Mouse (Mus musculus): ENCODE measurements around the gene Scaf11. TPM values are rescaled to one million over a fixed set of nuclear protein-coding genes. Genes with fewer than 3 reads are reported as not detected.
"Not testable (repeated sequence)": the region's sequence is repeated elsewhere in the genome, so short reads cannot be mapped to it uniquely, and the experiment has no call there.

Gene Scaf11
- 10 to 100 TPM; 29.2 to 35.8 TPM for total RNA-seq (2021)
- long read RNA-seq, experiment 1, full-length matches to known transcripts, result 2 of 7 reads
- long read RNA-seq, experiment 1, partial matches to known transcripts, result 2 of 7 reads
- long read RNA-seq, experiment 1, other reads (novel, unspliced or antisense), result 3 of 7 reads
- long read RNA-seq, experiment 2, full-length matches to known transcripts, result 1 of 6 reads
- long read RNA-seq, experiment 2, partial matches to known transcripts, result 2 of 6 reads
- long read RNA-seq, experiment 2, other reads (novel, unspliced or antisense), result 3 of 6 reads

GRCm38 (mm10) chr15:96460730-96461540 is at the start of gene Scaf11:
TSS of gene Scaf11 (minus strand) at chr15:96460843.
- intact Hi-C loops (cut with DNase I), result loop anchor here (5.0 kb wide), 1 partner anchor 174 kb away; the partner anchor contains the start of gene Arid2
- peak; percentile 90 to 94 for DNase-seq

GRCm38 (mm10) chr15:96507097-96507840 is 46.6 kb upstream of the Scaf11 start:
- intact Hi-C loops (cut with DNase I), result no loop called here
- no peak for DNase-seq

- intact Hi-C loops (cut with DNase I), result no loop called here
- DNase-seq, result no peak
These were observed 37.0 kb upstream of the Scaf11 start for GRCm38 (mm10) chr15:96497646-96498045.

GRCm38 (mm10) chr15:96494279-96494678 is 33.6 kb upstream of the Scaf11 start:
- intact Hi-C loops (cut with DNase I), result no loop called here
- no peak for DNase-seq

GRCm38 (mm10) chr15:96493573-96493972 is 32.9 kb upstream of the Scaf11 start:
- no peak for DNase-seq
- intact Hi-C loops (cut with DNase I), result no loop called here

GRCm38 (mm10) chr15:96492919-96493318 is 32.3 kb upstream of the Scaf11 start:
- intact Hi-C loops (cut with DNase I), result not testable (repeated sequence)

GRCm38 (mm10) chr15:96491861-96492641 is 31.4 kb upstream of the Scaf11 start:
- no peak for DNase-seq
- intact Hi-C loops (cut with DNase I), result no loop called here

More at GRCm38 (mm10) chr15:96492919-96493318, 32.3 kb upstream of the Scaf11 start:
- not testable (repeated sequence) for DNase-seq

- no peak for DNase-seq
- intact Hi-C loops (cut with DNase I), result no loop called here
These were observed 30.8 kb upstream of the Scaf11 start for GRCm38 (mm10) chr15:96491421-96491820.

GRCm38 (mm10) chr15:96490123-96490522 is 29.5 kb upstream of the Scaf11 start:
- intact Hi-C loops (cut with DNase I), result no loop called here
- no peak for DNase-seq

GRCm38 (mm10) chr15:96488941-96489786 is 28.5 kb upstream of the Scaf11 start:
- intact Hi-C loops (cut with DNase I), result no loop called here
- peak in 1 of 2 experiments; percentile 33 for DNase-seq

- no peak for DNase-seq
- intact Hi-C loops (cut with DNase I), result no loop called here
These were observed 26.5 kb upstream of the Scaf11 start for GRCm38 (mm10) chr15:96487066-96487698.

GRCm38 (mm10) chr15:96480822-96481221 is 20.2 kb upstream of the Scaf11 start:
- DNase-seq, result no peak
- intact Hi-C loops (cut with DNase I), result no loop called here

- DNase-seq, result no peak
- intact Hi-C loops (cut with DNase I), result no loop called here
These were observed 17.4 kb upstream of the Scaf11 start for GRCm38 (mm10) chr15:96478006-96478405.

- peak; percentile 88 to 92 for DNase-seq
- intact Hi-C loops (cut with DNase I), result no loop called here
These were observed 15.7 kb upstream of the Scaf11 start for GRCm38 (mm10) chr15:96476359-96476758.

- no peak for DNase-seq
- intact Hi-C loops (cut with DNase I), result no loop called here
These were observed 14.9 kb upstream of the Scaf11 start for GRCm38 (mm10) chr15:96475571-96475972.

- DNase-seq, result no peak
- intact Hi-C loops (cut with DNase I), result no loop called here
These were observed 13.8 kb upstream of the Scaf11 start for GRCm38 (mm10) chr15:96474325-96474955.

GRCm38 (mm10) chr15:96473920-96474319 is 13.3 kb upstream of the Scaf11 start:
- intact Hi-C loops (cut with DNase I), result no loop called here
- no peak for DNase-seq

- intact Hi-C loops (cut with DNase I), result no loop called here
- no peak for DNase-seq
These were observed 7.7 kb upstream of the Scaf11 start for GRCm38 (mm10) chr15:96468316-96468715.
